Mouse (Mus musculus): ENCODE measurements around the gene Emx1. TPM values are rescaled to one million over a fixed set of nuclear protein-coding genes. Genes with fewer than 3 reads are reported as not detected.

Emx1 gene
- total and polyA plus RNA-seq, 3 experiments: not detected

GRCm38 (mm10) chr6:85223498-85224150 is 36.4 kb downstream of the Emx1 start:
- Histone ChIP-seq H3K79me2 (replicated peaks; ENCODE audit: control insufficient read depth, extremely low read depth, insufficient read depth, poor library complexity, severe bottlenecking) (no peaks in the 10 kb centered on the region), H3K9me3 (replicated peaks; ENCODE audit: low read length) (no peaks in the 10 kb centered on the region), H3K27me3 (replicated peaks) (peaks cover 2% of the 10 kb centered on the region), H3K4me1 (ENCODE audit: control insufficient read depth in 1 of 2, insufficient read depth in 2 of 2) (peaks cover 0 to 20% of the 10 kb centered on the region in 2 experiments; a peak in 2 of 4 replicates), H3K4me3 (replicated peaks in 1 of 3; ENCODE audit: low read depth in 2 of 3, low read length in 2 of 3, poor library complexity in 1 of 3) (no peak overlapping the region), H3K27ac (ENCODE audit: insufficient read depth, low read depth) (no peak overlapping the region), H3K36me3 (replicated peaks in 1 of 2; ENCODE audit: control insufficient read depth in 1 of 2, insufficient read depth in 1 of 2, low read length in 1 of 2) (no peaks in the 10 kb centered on the region), H3K9ac (ENCODE audit: insufficient read depth, low read depth) (no peak overlapping the region), H3K4me2 (ENCODE audit: insufficient read depth, low read depth, poor library complexity, severe bottlenecking) (no peak overlapping the region)
- no peak for DNase-seq (ENCODE audit: extremely low read depth)
- in situ Hi-C loops (cut with MboI; ENCODE audit: low pct_ligation_motif_present, low pct_unique_long_range_greater_than_20kb, low sequenced_read_pairs): no loop called here
- dilution Hi-C loops (cut with MboI; ENCODE audit: extremely low pct_ligation_motif_present, extremely low pct_unique_long_range_greater_than_20kb, low sequenced_read_pairs): no loop called here
- TF ChIP-seq CHD2 (IDR thresholded peaks at IDR 0.05; ENCODE audit: low read length) (no peak), ELF1 (IDR thresholded peaks at IDR 0.05; ENCODE audit: low read depth, low read length) (no peak), PAX5 (IDR thresholded peaks at IDR 0.05; ENCODE audit: low read length) (no peak), RCOR1 (conservative IDR thresholded peaks at IDR 0.05; ENCODE audit: low read depth, low read length) (no peak), HCFC1 (IDR thresholded peaks at IDR 0.05; ENCODE audit: low read depth, low read length) (no peak), MYC (IDR thresholded peaks at IDR 0.05; ENCODE audit: low read depth, low read length) (no peak), GABPA (IDR thresholded peaks at IDR 0.05; ENCODE audit: insufficient replicate concordance, low read depth, low read length) (no peak), SIN3A (IDR thresholded peaks at IDR 0.05; ENCODE audit: low read length) (no peak), ZNF384 (IDR thresholded peaks at IDR 0.05; ENCODE audit: low read depth, low read length) (no peak), ETS1 (conservative IDR thresholded peaks at IDR 0.05; ENCODE audit: low read depth, low read length) (no peak), POLR2AphosphoS2 (IDR thresholded peaks at IDR 0.05; ENCODE audit: low read depth, low read length) (no peak), NELFE (IDR thresholded peaks at IDR 0.05; ENCODE audit: low read depth, low read length) (no peak), TBP (conservative IDR thresholded peaks at IDR 0.05; ENCODE audit: low read depth, low read length) (no peak), IRF4 (IDR thresholded peaks at IDR 0.05; ENCODE audit: low read depth, low read length) (no peak), USF1 (IDR thresholded peaks at IDR 0.05; ENCODE audit: low read depth, low read length) (no peak), JUND (conservative IDR thresholded peaks at IDR 0.05; ENCODE audit: low read depth, low read length) (no peak), EP300 (IDR thresholded peaks at IDR 0.05; ENCODE audit: low read length) (no peak), MAX (IDR thresholded peaks at IDR 0.05; ENCODE audit: low read length) (no peak), ZMIZ1 (IDR thresholded peaks at IDR 0.05; ENCODE audit: low read depth, low read length) (no peak), MXI1 (IDR thresholded peaks at IDR 0.05; ENCODE audit: low read depth, low read length) (no peak)

- Histone ChIP-seq H3K9ac (ENCODE audit: insufficient read depth, low read depth) (no peak overlapping the region), H3K36me3 (replicated peaks in 1 of 2; ENCODE audit: control insufficient read depth in 1 of 2, insufficient read depth in 1 of 2, low read length in 1 of 2) (no peaks in the 10 kb centered on the region), H3K4me2 (ENCODE audit: insufficient read depth, low read depth, poor library complexity, severe bottlenecking) (no peak overlapping the region), H3K4me1 (ENCODE audit: control insufficient read depth in 1 of 2, insufficient read depth in 2 of 2) (peaks cover 0 to 20% of the 10 kb centered on the region in 2 experiments; a peak in 2 of 4 replicates), H3K9me3 (replicated peaks; ENCODE audit: low read length) (no peaks in the 10 kb centered on the region), H3K4me3 (replicated peaks in 1 of 3; ENCODE audit: low read depth in 2 of 3, low read length in 2 of 3, poor library complexity in 1 of 3) (no peak overlapping the region), H3K27ac (ENCODE audit: insufficient read depth, low read depth) (no peak overlapping the region), H3K79me2 (replicated peaks; ENCODE audit: control insufficient read depth, extremely low read depth, insufficient read depth, poor library complexity, severe bottlenecking) (no peaks in the 10 kb centered on the region), H3K27me3 (replicated peaks) (peaks cover 2% of the 10 kb centered on the region)
- in situ Hi-C loops (cut with MboI; ENCODE audit: low pct_ligation_motif_present, low pct_unique_long_range_greater_than_20kb, low sequenced_read_pairs): no loop called here
- TF ChIP-seq MXI1 (IDR thresholded peaks at IDR 0.05; ENCODE audit: low read depth, low read length) (no peak), POLR2A (IDR thresholded peaks at IDR 0.05; ENCODE audit: low read depth, low read length) (no peak), POLR2AphosphoS2 (IDR thresholded peaks at IDR 0.05; ENCODE audit: low read depth, low read length) (no peak), CHD2 (IDR thresholded peaks at IDR 0.05; ENCODE audit: low read length) (no peak), MAFK (IDR thresholded peaks at IDR 0.05; ENCODE audit: insufficient replicate concordance, low read length) (no peak), CTCF (conservative IDR thresholded peaks at IDR 0.05 in 1 of 2, IDR thresholded peaks at IDR 0.05 in 1 of 2; ENCODE audit: low read depth in 2 of 2, low read length in 2 of 2) (no peak), GABPA (IDR thresholded peaks at IDR 0.05; ENCODE audit: insufficient replicate concordance, low read depth, low read length) (no peak), RAD21 (IDR thresholded peaks at IDR 0.05; ENCODE audit: low read depth, low read length) (no peak), USF2 (conservative IDR thresholded peaks at IDR 0.05; ENCODE audit: low read depth, low read length) (no peak), EP300 (IDR thresholded peaks at IDR 0.05; ENCODE audit: low read length) (no peak), TBP (conservative IDR thresholded peaks at IDR 0.05; ENCODE audit: low read depth, low read length) (no peak), E2F4 (IDR thresholded peaks at IDR 0.05; ENCODE audit: insufficient replicate concordance, low read depth, low read length) (no peak), IRF4 (IDR thresholded peaks at IDR 0.05; ENCODE audit: low read depth, low read length) (no peak), MAX (IDR thresholded peaks at IDR 0.05; ENCODE audit: low read length) (no peak), ZNF384 (IDR thresholded peaks at IDR 0.05; ENCODE audit: low read depth, low read length) (no peak), CHD1 (IDR thresholded peaks at IDR 0.05; ENCODE audit: low read depth, low read length) (no peak), ZC3H11A (IDR thresholded peaks at IDR 0.05; ENCODE audit: low read depth, low read length) (no peak), USF1 (IDR thresholded peaks at IDR 0.05; ENCODE audit: low read depth, low read length) (no peak)
- no peak for DNase-seq (ENCODE audit: extremely low read depth)
- dilution Hi-C loops (cut with MboI; ENCODE audit: extremely low pct_ligation_motif_present, extremely low pct_unique_long_range_greater_than_20kb, low sequenced_read_pairs): no loop called here
Observed at GRCm38 (mm10) chr6:85224442-85224891, 37.2 kb downstream of the Emx1 start.
